Mouse (Mus musculus) stomach, postnatal 0 days (tissue): Measurements from ENCODE around the gene Stim1. TPM values are rescaled to one million over a fixed set of nuclear protein-coding genes. Genes with fewer than 3 reads are reported as not detected.
"Not testable (repeated sequence)": the region's sequence is repeated elsewhere in the genome, so short reads cannot be mapped to it uniquely, and the experiment has no call there.

Source experiments
- ATAC-seq: fragments of 200-750 bp; cut with Nextera tagmentation; 2 replicates; pipeline ENCODE4 v1.8.0; 2017; ENCODE audit not compliant: low FRiP score, low TSS enrichment
- DNase-seq: peaks from one replicate; pipeline ENCODE4 v3.0.0-alpha.2; 2016; ENCODE audit warnings: low spot score
- H3K27ac ChIP-seq: fragments of 300-500 bp; sonication (generic); replicated peaks from 2 replicates; pipeline ENCODE4 v1.5.1; 2014; ENCODE audit warnings: mild to moderate bottlenecking, control low read depth
- H3K27me3 ChIP-seq: fragments of 300-500 bp; sonication (generic); 2 replicates; pipeline ENCODE4 v1.6.1; 2014; ENCODE audit warnings: low read length; ENCODE audit not compliant: control insufficient read depth, insufficient read depth
- H3K36me3 ChIP-seq: fragments of 300-500 bp; sonication (generic); 2 replicates; pipeline ENCODE4 v1.6.1; 2014; ENCODE audit warnings: low read length, mixed read lengths; ENCODE audit not compliant: control insufficient read depth, insufficient read depth
- H3K4me1 ChIP-seq: fragments of 300-500 bp; sonication (generic); replicated peaks from 2 replicates; pipeline ENCODE4 v1.6.1; 2014; ENCODE audit warnings: antibody characterized with exemption; ENCODE audit not compliant: control insufficient read depth, insufficient read depth
- H3K4me2 ChIP-seq: fragments of 300-500 bp; sonication (generic); replicated peaks from 2 replicates; pipeline ENCODE4 v1.6.1; 2014; ENCODE audit warnings: low read depth, mild to moderate bottlenecking, control low read depth, moderate library complexity
- H3K4me3 ChIP-seq: fragments of 300-500 bp; sonication (generic); 2 replicates; pipeline ENCODE4 v1.5.1; 2014; ENCODE audit warnings: low read depth, low read length, control low read depth
- H3K9ac ChIP-seq: fragments of 300-500 bp; sonication (generic); 2 replicates; pipeline ENCODE4 v1.6.1; 2014; ENCODE audit warnings: mild to moderate bottlenecking, low read length, control low read depth, mixed read lengths
- H3K9me3 ChIP-seq: fragments of 300-500 bp; sonication (generic); 2 replicates; pipeline ENCODE4 v1.6.1; 2016; ENCODE audit warnings: low read length; ENCODE audit not compliant: control insufficient read depth
- CTCF ChIP-seq: IDR thresholded peaks from 2 replicates; pipeline ENCODE4 v1.5.1; 2016; ENCODE audit warnings: antibody characterized with exemption, low read depth, mild to moderate bottlenecking, moderate library complexity
- EP300 ChIP-seq: optimal IDR thresholded peaks from 2 replicates; pipeline ENCODE3; 2016; ENCODE audit warnings: antibody characterized with exemption
- WGBS: fragments of 180-500 bp; shearing (Covaris S2); extraction: QIAGEN DNeasy Blood & Tissue Kit; methylation state at CpG from one replicate; pipeline ENCODE4 v1.1.7; 2014; 5-methylcytosine and 5-hydroxymethylcytosine counted together
- polyA plus RNA-seq: library from polyadenylated mRNA; unstranded; fragments of >200 nt; fragmentation: Nextera tagmentation; extraction: Ambion mirVana; gene quantifications from 2 replicates; pipeline ENCODE4 v1.2.1, GENCODE M21; 2015

Stim1 gene
- polyA plus RNA-seq, 1 experiment from 2014 or later, result 26.4 TPM

GRCm38 (mm10) chr7:102399180-102399731 is 131.7 kb downstream of the Stim1 start:
- H3K27me3 ChIP-seq, result no peaks in the 10 kb centered on the region
- H3K4me3 ChIP-seq, result no peak overlapping the region
- DNase-seq (no peak), ATAC-seq (no peak)
- no peak for TF ChIP-seq CTCF
- TF ChIP-seq EP300, result no peak
- WGBS, result 75% methylated on average over 3 of the region's 3 CpGs
- no peak overlapping the region for H3K9ac ChIP-seq
- H3K9me3 ChIP-seq, result no peaks in the 10 kb centered on the region
- no peaks in the 10 kb centered on the region for H3K4me1 ChIP-seq
- H3K36me3 ChIP-seq, result no peaks in the 10 kb centered on the region
- H3K27ac ChIP-seq, result no peak overlapping the region
- H3K4me2 ChIP-seq, result no peak overlapping the region

- H3K9me3 ChIP-seq, result no peaks in the 10 kb centered on the region
- WGBS, result 91% methylated on average over 2 of the region's 2 CpGs
- H3K4me3 ChIP-seq, result no peak overlapping the region
- ATAC-seq, result no peak
- DNase-seq, result no peak
- H3K27ac ChIP-seq, result no peak overlapping the region
- no peak overlapping the region for H3K4me2 ChIP-seq
- no peaks in the 10 kb centered on the region for H3K36me3 ChIP-seq
- H3K4me1 ChIP-seq, result no peaks in the 10 kb centered on the region
- no peaks in the 10 kb centered on the region for H3K27me3 ChIP-seq
- TF ChIP-seq EP300 (no peak), CTCF (peak; percentile 32)
- no peak overlapping the region for H3K9ac ChIP-seq
Measured at GRCm38 (mm10) chr7:102404118-102404517, 136.5 kb downstream of the Stim1 start.

GRCm38 (mm10) chr7:102407440-102407839 is 139.8 kb downstream of the Stim1 start:
- H3K9me3 ChIP-seq, result no peaks in the 10 kb centered on the region
- no peak for ATAC-seq

DNA sequence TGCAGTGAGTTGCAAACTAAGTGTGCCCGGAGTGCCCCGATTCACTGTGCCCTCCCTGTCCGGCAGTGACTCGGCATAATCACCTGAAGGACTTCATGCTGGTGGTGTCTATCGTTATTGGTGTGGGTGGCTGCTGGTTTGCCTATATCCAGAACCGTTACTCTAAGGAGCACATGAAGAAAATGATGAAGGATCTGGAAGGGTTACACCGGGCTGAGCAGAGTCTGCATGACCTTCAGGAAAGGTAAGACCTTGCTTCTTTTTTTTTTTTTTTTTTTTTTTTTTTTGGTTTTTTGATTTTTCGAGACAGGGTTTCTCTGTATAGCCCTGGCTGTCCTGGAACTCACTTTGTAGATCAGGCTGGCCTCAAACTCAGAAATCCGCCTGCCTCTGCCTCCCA is 147.7 kb downstream of the Stim1 start:
- H3K27ac ChIP-seq, H3K9me3 ChIP-seq, H3K4me1 ChIP-seq, H3K27me3 ChIP-seq, H3K4me3 ChIP-seq, ATAC-seq, H3K36me3 ChIP-seq, H3K4me2 ChIP-seq, H3K9ac ChIP-seq, DNase-seq: not testable (repeated sequence)
- 94% methylated on average over 8 of the region's 9 CpGs for WGBS

More at GRCm38 (mm10) chr7:102407440-102407839, 139.8 kb downstream of the Stim1 start:
- no peaks in the 10 kb centered on the region for H3K36me3 ChIP-seq
- no peak overlapping the region for H3K27ac ChIP-seq
- DNase-seq, result no peak
- H3K4me2 ChIP-seq, result no peak overlapping the region
- TF ChIP-seq CTCF (no peak), EP300 (no peak)
- no peaks in the 10 kb centered on the region for H3K4me1 ChIP-seq
- H3K27me3 ChIP-seq, result no peaks in the 10 kb centered on the region
- H3K9ac ChIP-seq, result no peak overlapping the region
- no peak overlapping the region for H3K4me3 ChIP-seq

DNA sequence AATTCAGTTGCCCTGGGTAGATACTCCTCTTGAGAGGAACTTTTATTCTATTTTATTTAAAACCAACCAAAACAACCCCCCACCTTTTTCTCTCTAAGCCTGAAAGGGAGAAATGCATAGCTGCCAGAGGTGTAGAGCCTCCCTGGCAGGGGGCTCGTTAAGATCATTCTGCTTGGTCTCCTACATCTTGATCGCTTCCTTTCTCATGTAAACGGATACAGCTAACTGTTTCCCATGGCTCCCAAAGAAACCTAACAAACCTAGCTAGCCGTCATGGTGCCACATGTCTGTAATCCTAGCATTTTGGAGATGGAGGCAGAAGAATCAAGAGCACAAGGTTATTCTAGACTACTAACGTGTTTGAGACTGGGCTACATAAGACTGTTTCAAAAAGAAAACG is 148.2 kb downstream of the Stim1 start:
- H3K27ac ChIP-seq, result peak overlapping the region; percentile 58
- WGBS, result 46% methylated on average over 6 of the region's 6 CpGs
- H3K36me3 ChIP-seq, result no peaks in the 10 kb centered on the region
- no peak overlapping the region for H3K4me3 ChIP-seq
- no peaks in the 10 kb centered on the region for H3K4me1 ChIP-seq
- H3K9me3 ChIP-seq, result no peaks in the 10 kb centered on the region
- H3K4me2 ChIP-seq, result no peak overlapping the region
- DNase-seq (no peak), ATAC-seq (no peak)
- H3K9ac ChIP-seq, result no peak overlapping the region
- no peaks in the 10 kb centered on the region for H3K27me3 ChIP-seq
- TF ChIP-seq CTCF (no peak), EP300 (no peak)

DNA sequence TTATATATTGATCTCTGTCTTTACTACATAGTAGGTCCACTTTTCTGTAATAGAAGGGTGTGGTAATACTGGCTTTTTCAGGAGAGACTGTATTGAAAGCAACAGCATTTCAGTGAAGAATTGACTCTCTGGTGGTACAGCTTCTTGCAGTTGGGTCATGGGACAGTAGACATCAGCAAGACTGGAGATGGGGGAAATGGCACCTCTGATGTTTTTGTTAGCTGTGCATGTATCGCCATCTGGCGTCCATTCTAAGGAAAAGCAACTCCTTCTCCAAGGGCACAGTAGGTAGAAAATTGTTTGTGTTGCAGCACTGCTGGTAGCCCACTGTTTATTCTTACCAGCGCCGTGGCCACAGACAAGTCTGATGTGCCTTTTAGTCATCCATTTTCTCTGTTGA is 149.8 kb downstream of the Stim1 start:
- peak; percentile 81 for ATAC-seq
- WGBS, result under 1% methylated on average over 4 of the region's 4 CpGs
- H3K9ac ChIP-seq, result no peak overlapping the region

More for the DNA sequence above, 149.8 kb downstream of the Stim1 start:
- H3K36me3 ChIP-seq, result no peaks in the 10 kb centered on the region; the same call in 1 of the 2 replicates
- TF ChIP-seq EP300 (no peak), CTCF (peak; percentile 95)
- no peak overlapping the region for H3K4me2 ChIP-seq
- no peak overlapping the region for H3K4me3 ChIP-seq
- peak; percentile 54 for DNase-seq
- no peak overlapping the region for H3K27ac ChIP-seq
- H3K9me3 ChIP-seq, result no peaks in the 10 kb centered on the region
- no peaks in the 10 kb centered on the region for H3K4me1 ChIP-seq
- no peaks in the 10 kb centered on the region for H3K27me3 ChIP-seq
